Mouse (Mus musculus): ENCODE results near the gene Cdh22.

DNA sequence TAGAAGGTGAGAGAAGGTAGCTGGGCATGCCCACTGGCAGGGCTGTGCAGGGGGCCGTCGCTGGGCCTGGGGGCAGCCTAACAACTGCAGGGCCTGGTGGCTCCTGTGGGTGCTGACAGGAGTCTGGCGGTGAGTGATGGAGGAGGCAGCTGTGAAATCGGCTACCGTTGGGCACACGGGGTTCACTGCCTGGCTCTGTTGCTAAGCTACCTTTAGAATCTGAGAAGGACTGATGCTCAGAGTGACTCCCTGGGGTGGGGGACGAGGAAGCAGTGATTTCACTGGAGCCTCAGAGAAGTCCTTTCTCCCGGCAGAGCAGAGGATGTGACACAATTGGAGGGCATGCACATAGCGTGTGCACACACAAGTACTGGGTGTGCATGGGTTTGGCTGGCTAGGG, 57.7 kb downstream of the Cdh22 start:
- TF ChIP-seq CTCF (IDR thresholded peaks at IDR 0.05) (no peak), EP300 (IDR thresholded peaks at IDR 0.05) (no peak)
